Mouse (Mus musculus): Measurements from ENCODE around the gene Asap2. TPM values are rescaled to one million over a fixed set of nuclear protein-coding genes. Genes with fewer than 3 reads are reported as not detected.
A peak's percentile ranks its signal among the peaks of the same experiment; 100 is the strongest.

The Asap2 gene
- polyA plus RNA-seq, 2 experiments, result 9.2 to 20.1 TPM

DNA sequence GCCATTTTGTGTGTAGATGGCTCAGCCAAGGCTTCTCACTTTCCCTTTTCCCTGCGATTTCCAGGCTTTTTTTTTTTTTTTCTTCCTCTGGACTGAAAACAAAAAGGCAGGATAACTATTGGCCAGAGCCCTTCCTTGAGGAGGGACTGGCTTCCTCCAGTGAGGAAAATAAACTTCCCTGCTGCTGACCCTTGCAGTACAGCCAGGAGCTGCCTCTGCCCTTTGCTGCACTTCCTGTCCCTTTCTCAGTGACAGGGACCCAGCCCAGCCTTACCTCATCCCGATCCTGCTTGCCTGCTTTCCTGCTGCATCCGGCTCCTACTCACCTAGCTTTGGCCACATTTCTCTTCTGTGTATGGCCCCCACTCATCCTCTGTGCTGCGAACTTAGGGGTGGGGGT lies 164.8 kb downstream of the Asap2 start:
- H3K4me2 ChIP-seq (replicated peaks; ENCODE audit: low read depth, low read length, severe bottlenecking), result no peak overlapping the region
- ATAC-seq (ENCODE audit: low FRiP score, low read depth) (no peak), DNase-seq (ENCODE audit: low spot score) (no peak)
- H3K4me3 ChIP-seq (replicated peaks; ENCODE audit: low read length), result no peak overlapping the region
- no peaks in the 10 kb centered on the region for H3K27me3 ChIP-seq (ENCODE audit: control insufficient read depth, insufficient read depth, low read length)
- H3K9me3 ChIP-seq (ENCODE audit: control insufficient read depth, low read length), result no peaks in the 10 kb centered on the region
- TF ChIP-seq POLR2A (IDR thresholded peaks at IDR 0.05; ENCODE audit: borderline replicate concordance, extremely low read depth, insufficient read depth, insufficient read length), result no peak
- H3K27ac ChIP-seq (replicated peaks; ENCODE audit: low read depth, low read length), result no peak overlapping the region
- 71% methylated on average over 4 of the region's 4 CpGs for WGBS
- H3K9ac ChIP-seq (ENCODE audit: low read depth, low read length, severe bottlenecking), result no peak overlapping the region
- H3K36me3 ChIP-seq (ENCODE audit: control insufficient read depth, insufficient read depth, low read length), result no peaks in the 10 kb centered on the region
- 0 out of 2 replicates have a peak, but pooled peaks cover 6% of the 10 kb centered on the region for H3K4me1 ChIP-seq (ENCODE audit: control insufficient read depth, insufficient read depth, low read length)

DNA sequence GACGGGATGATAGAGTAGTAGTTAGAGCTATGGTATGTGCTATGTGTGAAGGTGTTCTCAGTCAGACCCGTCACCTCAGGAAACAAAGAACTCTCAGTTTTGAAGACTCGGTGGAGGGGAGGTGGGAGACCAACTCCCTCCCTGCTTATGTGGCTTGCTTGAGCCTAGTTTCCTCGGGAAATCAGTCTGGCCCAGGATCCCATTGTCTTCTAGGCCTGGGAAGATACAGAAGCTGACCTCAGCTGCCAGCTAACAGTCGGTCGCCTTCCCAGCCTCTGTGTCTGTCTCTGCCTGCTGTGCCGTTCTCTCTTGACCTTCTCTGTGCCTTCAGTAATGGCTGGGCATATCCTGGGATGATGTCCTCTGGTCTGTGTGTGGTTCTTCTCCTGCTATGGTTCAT lies 169.0 kb downstream of the Asap2 start:
- Histone ChIP-seq H3K4me3 (replicated peaks; ENCODE audit: low read length) (no peak overlapping the region), H3K9me3 (ENCODE audit: control insufficient read depth, low read length) (no peaks in the 10 kb centered on the region), H3K36me3 (ENCODE audit: control insufficient read depth, insufficient read depth, low read length) (no peaks in the 10 kb centered on the region), H3K27me3 (ENCODE audit: control insufficient read depth, insufficient read depth, low read length) (no peaks in the 10 kb centered on the region), H3K27ac (replicated peaks; ENCODE audit: low read depth, low read length) (no peak overlapping the region), H3K4me1 (ENCODE audit: control insufficient read depth, insufficient read depth, low read length) (peaks cover 24% of the 10 kb centered on the region), H3K4me2 (replicated peaks; ENCODE audit: low read depth, low read length, severe bottlenecking) (no peak overlapping the region), H3K9ac (ENCODE audit: low read depth, low read length, severe bottlenecking) (no peak overlapping the region)
- ATAC-seq (ENCODE audit: low FRiP score, low read depth) (no peak), DNase-seq (ENCODE audit: low spot score) (no peak)
- WGBS, result 69% methylated on average over 7 of the region's 7 CpGs
- TF ChIP-seq POLR2A (IDR thresholded peaks at IDR 0.05; ENCODE audit: borderline replicate concordance, extremely low read depth, insufficient read depth, insufficient read length), result no peak

DNA sequence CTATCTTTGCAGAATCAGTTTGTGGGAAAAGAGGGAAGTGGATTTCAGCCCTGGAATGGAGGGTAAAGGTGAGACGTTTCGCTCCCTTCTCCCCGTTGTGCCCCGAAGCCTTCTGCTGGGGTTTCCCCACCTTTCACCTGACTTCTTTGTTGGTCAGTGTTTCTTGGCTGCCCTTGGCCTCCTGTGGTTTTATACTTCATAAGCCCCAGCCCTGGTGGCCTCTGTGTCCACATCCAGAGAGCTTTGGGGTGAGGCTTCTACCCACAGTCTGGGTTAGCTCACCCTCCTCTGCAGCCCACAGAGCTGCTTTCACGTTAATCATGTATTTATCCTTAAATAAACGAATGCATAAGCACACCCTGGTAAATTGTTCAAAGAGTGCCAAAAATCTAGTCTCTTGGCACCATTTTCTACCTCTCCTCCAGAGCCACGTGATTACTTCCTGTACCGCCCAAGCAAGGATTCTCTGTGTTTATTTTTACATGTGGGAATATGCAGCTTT lies 170.1 kb downstream of the Asap2 start:
- no peak for TF ChIP-seq POLR2A (IDR thresholded peaks at IDR 0.05; ENCODE audit: borderline replicate concordance, extremely low read depth, insufficient read depth, insufficient read length)
- H3K4me3 ChIP-seq (replicated peaks; ENCODE audit: low read length), result no peak overlapping the region
- DNase-seq (ENCODE audit: low spot score), result peak; percentile 30
- H3K9ac ChIP-seq (ENCODE audit: low read depth, low read length, severe bottlenecking), result no peak overlapping the region
- no peak for ATAC-seq (ENCODE audit: low FRiP score, low read depth)
- H3K36me3 ChIP-seq (ENCODE audit: control insufficient read depth, insufficient read depth, low read length), result no peaks in the 10 kb centered on the region
- no peak overlapping the region for H3K4me2 ChIP-seq (replicated peaks; ENCODE audit: low read depth, low read length, severe bottlenecking)
- no peaks in the 10 kb centered on the region for H3K9me3 ChIP-seq (ENCODE audit: control insufficient read depth, low read length)
- 66% methylated on average over 8 of the region's 8 CpGs for WGBS
- no peaks in the 10 kb centered on the region for H3K27me3 ChIP-seq (ENCODE audit: control insufficient read depth, insufficient read depth, low read length)
- peaks cover 26% of the 10 kb centered on the region for H3K4me1 ChIP-seq (ENCODE audit: control insufficient read depth, insufficient read depth, low read length)
- no peak overlapping the region for H3K27ac ChIP-seq (replicated peaks; ENCODE audit: low read depth, low read length)

DNA sequence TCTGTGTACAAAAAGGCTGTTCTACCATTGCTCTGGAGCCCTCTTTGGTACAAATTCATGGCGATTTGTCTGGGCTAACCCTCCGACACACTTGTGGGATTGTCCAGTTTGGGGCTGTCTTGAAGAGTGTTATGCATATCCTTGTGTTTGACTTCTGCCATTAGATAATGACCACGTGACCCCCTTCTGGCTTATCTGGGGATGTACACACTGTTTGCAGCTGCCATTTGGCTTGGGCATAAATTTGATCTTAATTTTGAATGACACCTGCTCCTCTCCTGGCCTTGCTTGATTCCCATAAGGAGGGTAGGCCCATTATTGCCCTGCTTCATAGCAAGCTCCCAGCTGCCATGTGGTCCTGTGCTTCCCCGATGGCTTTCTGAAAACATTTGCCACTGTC lies 171.6 kb downstream of the Asap2 start:
- Histone ChIP-seq H3K4me2 (replicated peaks; ENCODE audit: low read depth, low read length, severe bottlenecking) (no peak overlapping the region), H3K27me3 (ENCODE audit: control insufficient read depth, insufficient read depth, low read length) (no peaks in the 10 kb centered on the region), H3K4me3 (replicated peaks; ENCODE audit: low read length) (no peak overlapping the region), H3K27ac (replicated peaks; ENCODE audit: low read depth, low read length) (no peak overlapping the region), H3K36me3 (ENCODE audit: control insufficient read depth, insufficient read depth, low read length) (no peaks in the 10 kb centered on the region), H3K4me1 (ENCODE audit: control insufficient read depth, insufficient read depth, low read length) (peaks cover 34% of the 10 kb centered on the region), H3K9me3 (ENCODE audit: control insufficient read depth, low read length) (no peaks in the 10 kb centered on the region), H3K9ac (ENCODE audit: low read depth, low read length, severe bottlenecking) (no peak overlapping the region)
- TF ChIP-seq POLR2A (IDR thresholded peaks at IDR 0.05; ENCODE audit: borderline replicate concordance, extremely low read depth, insufficient read depth, insufficient read length), result no peak
- WGBS, result 94% methylated on average over 4 of the region's 4 CpGs
- ATAC-seq (ENCODE audit: low FRiP score, low read depth) (no peak), DNase-seq (ENCODE audit: low spot score) (no peak)

DNA sequence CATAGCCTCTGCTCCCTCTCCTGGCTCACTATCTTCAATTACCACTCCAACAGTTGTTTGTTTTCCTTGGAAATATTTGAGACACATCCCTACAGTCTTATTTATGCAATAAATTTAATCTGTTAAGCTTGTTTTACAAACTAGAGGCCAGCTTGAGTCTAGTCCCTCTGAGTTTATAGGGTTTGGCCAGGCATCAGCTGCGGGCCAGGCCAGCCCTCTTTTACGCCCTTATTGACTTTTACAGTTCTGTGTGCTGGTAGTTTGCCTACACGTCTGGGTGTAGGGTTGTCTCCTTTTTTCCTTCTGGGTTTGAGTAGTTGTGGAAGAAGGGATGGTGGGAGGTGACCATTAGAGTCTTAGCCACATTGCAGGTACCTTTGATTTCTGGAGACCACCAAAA lies 173.4 kb downstream of the Asap2 start:
- 29% methylated on average over 3 of the region's 3 CpGs for WGBS
- no peak for TF ChIP-seq POLR2A (IDR thresholded peaks at IDR 0.05; ENCODE audit: borderline replicate concordance, extremely low read depth, insufficient read depth, insufficient read length)
- no peak overlapping the region for H3K4me3 ChIP-seq (replicated peaks; ENCODE audit: low read length)
- DNase-seq (ENCODE audit: low spot score) (no peak), ATAC-seq (ENCODE audit: low FRiP score, low read depth) (no peak)
- no peak overlapping the region for H3K27ac ChIP-seq (replicated peaks; ENCODE audit: low read depth, low read length)
- no peaks in the 10 kb centered on the region for H3K27me3 ChIP-seq (ENCODE audit: control insufficient read depth, insufficient read depth, low read length)
- no peak overlapping the region for H3K9ac ChIP-seq (ENCODE audit: low read depth, low read length, severe bottlenecking)
- H3K4me2 ChIP-seq (replicated peaks; ENCODE audit: low read depth, low read length, severe bottlenecking), result no peak overlapping the region
- H3K9me3 ChIP-seq (ENCODE audit: control insufficient read depth, low read length), result no peaks in the 10 kb centered on the region
- no peaks in the 10 kb centered on the region for H3K36me3 ChIP-seq (ENCODE audit: control insufficient read depth, insufficient read depth, low read length)
- peaks cover 40% of the 10 kb centered on the region for H3K4me1 ChIP-seq (ENCODE audit: control insufficient read depth, insufficient read depth, low read length)

DNA sequence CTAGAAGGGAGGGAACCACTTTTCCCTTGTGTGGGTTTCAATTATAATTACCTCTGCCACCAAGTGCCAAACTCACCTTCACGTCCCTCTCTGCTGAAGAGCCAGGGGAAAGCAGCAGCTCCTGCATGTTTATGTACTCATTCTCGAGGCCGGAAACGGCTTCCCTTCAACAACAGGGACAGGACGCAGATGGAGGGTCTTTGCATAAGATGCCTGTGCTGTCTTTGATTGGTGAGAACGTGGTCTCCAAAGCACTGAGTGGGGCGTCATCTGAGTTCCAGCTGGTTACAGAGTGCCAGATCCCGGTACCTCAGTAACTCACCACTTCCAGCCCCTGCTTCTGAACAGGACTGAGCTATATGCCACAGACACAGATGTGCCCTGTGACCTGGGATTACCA lies 174.0 kb downstream of the Asap2 start:
- Histone ChIP-seq H3K9me3 (ENCODE audit: control insufficient read depth, low read length) (no peaks in the 10 kb centered on the region), H3K4me2 (replicated peaks; ENCODE audit: low read depth, low read length, severe bottlenecking) (no peak overlapping the region), H3K36me3 (ENCODE audit: control insufficient read depth, insufficient read depth, low read length) (no peaks in the 10 kb centered on the region; the same call in 1 of the 2 replicates), H3K27me3 (ENCODE audit: control insufficient read depth, insufficient read depth, low read length) (no peaks in the 10 kb centered on the region), H3K4me1 (ENCODE audit: control insufficient read depth, insufficient read depth, low read length) (peaks cover 40% of the 10 kb centered on the region), H3K9ac (ENCODE audit: low read depth, low read length, severe bottlenecking) (no peak overlapping the region), H3K4me3 (replicated peaks; ENCODE audit: low read length) (no peak overlapping the region), H3K27ac (replicated peaks; ENCODE audit: low read depth, low read length) (no peak overlapping the region)
- TF ChIP-seq POLR2A (IDR thresholded peaks at IDR 0.05; ENCODE audit: borderline replicate concordance, extremely low read depth, insufficient read depth, insufficient read length), result no peak
- WGBS, result 31% methylated on average over 8 of the region's 8 CpGs
- ATAC-seq (ENCODE audit: low FRiP score, low read depth), result no peak
- DNase-seq (ENCODE audit: low spot score), result no peak

Data from limb, embryonic 14.5 days (tissue).